Mouse (Mus musculus): ENCODE measurements around the gene Dhcr24. TPM values are rescaled to one million over a fixed set of nuclear protein-coding genes. Genes with fewer than 3 reads are reported as not detected.
A peak's percentile ranks its signal among the peaks of the same experiment; 100 is the strongest.

Dhcr24 gene
- polyA plus RNA-seq, 1 experiment: 86.4 TPM

- 85% methylated on average over 3 of the region's 3 CpGs for WGBS
- H3K4me3 ChIP-seq (replicated peaks; ENCODE audit: insufficient read depth, low read depth, low read length): no peak overlapping the region
- no peak for TF ChIP-seq POLR2A (IDR thresholded peaks at IDR 0.05; ENCODE audit: borderline replicate concordance, insufficient read depth, low read length)
- no peak for TF ChIP-seq CTCF (IDR thresholded peaks at IDR 0.05; ENCODE audit: borderline replicate concordance, insufficient read depth, low read depth, low read length)
- H3K27me3 ChIP-seq (ENCODE audit: control insufficient read depth, insufficient read depth, low read length): no peaks in the 10 kb centered on the region
- no peaks in the 10 kb centered on the region for H3K4me1 ChIP-seq (ENCODE audit: control insufficient read depth, insufficient read depth, low read length)
- H3K27ac ChIP-seq (ENCODE audit: insufficient read depth, low read length): no peak overlapping the region
- DNase-seq: no peak
Measured at GRCm38 (mm10) chr4:106548113-106548512, 12.7 kb upstream of the Dhcr24 start.

- Histone ChIP-seq H3K4me1 (ENCODE audit: control insufficient read depth, insufficient read depth, low read length) (no peaks in the 10 kb centered on the region), H3K27me3 (ENCODE audit: control insufficient read depth, insufficient read depth, low read length) (no peaks in the 10 kb centered on the region), H3K27ac (ENCODE audit: insufficient read depth, low read length) (no peak overlapping the region), H3K4me3 (replicated peaks; ENCODE audit: insufficient read depth, low read depth, low read length) (no peak overlapping the region)
- 60% methylated on average over 8 of the region's 8 CpGs for WGBS
- no peak for DNase-seq
- TF ChIP-seq CTCF (IDR thresholded peaks at IDR 0.05; ENCODE audit: borderline replicate concordance, insufficient read depth, low read depth, low read length): no peak
Measured at GRCm38 (mm10) chr4:106550516-106551166, 10.2 kb upstream of the Dhcr24 start.

GRCm38 (mm10) chr4:106557262-106557661 is 3.6 kb upstream of the Dhcr24 start:
- WGBS: 91% methylated on average over 5 of the region's 5 CpGs
- DNase-seq: no peak
- H3K4me3 ChIP-seq (replicated peaks; ENCODE audit: insufficient read depth, low read depth, low read length): no peak overlapping the region

DNA sequence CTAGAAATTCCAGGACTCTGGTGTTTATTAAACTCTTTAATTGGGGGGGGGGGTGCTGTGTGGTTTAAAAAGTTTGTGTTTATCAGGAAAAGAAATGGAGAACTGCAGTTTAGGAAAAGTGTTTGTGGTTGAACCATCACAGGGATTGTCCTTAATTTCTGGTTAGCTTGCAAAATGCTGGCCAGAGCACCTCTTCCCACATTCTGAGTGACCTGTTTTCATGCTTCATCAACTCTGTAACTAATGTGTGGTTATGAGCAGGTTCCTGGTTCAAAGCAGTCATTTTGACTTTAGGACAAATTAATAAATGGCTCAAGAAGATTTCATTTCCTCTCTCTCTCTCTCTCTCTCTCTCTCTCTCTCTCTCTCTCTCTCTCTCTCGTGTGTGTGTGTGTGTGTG is 2.9 kb upstream of the Dhcr24 start:
- Histone ChIP-seq H3K27ac (ENCODE audit: insufficient read depth, low read length) (no peak overlapping the region), H3K27me3 (ENCODE audit: control insufficient read depth, insufficient read depth, low read length) (no peaks in the 10 kb centered on the region), H3K4me3 (replicated peaks; ENCODE audit: insufficient read depth, low read depth, low read length) (no peak overlapping the region), H3K4me1 (ENCODE audit: control insufficient read depth, insufficient read depth, low read length) (peaks cover under 1% of the 10 kb centered on the region; the same call in 1 of the 2 replicates)
- no peak for TF ChIP-seq CTCF (IDR thresholded peaks at IDR 0.05; ENCODE audit: borderline replicate concordance, insufficient read depth, low read depth, low read length)
- no peak for TF ChIP-seq POLR2A (IDR thresholded peaks at IDR 0.05; ENCODE audit: borderline replicate concordance, insufficient read depth, low read length)
- DNase-seq: no peak
- WGBS: 43% methylated on average over 1 of the region's 1 CpGs

More at GRCm38 (mm10) chr4:106557262-106557661, 3.6 kb upstream of the Dhcr24 start:
- Histone ChIP-seq H3K27me3 (ENCODE audit: control insufficient read depth, insufficient read depth, low read length) (no peaks in the 10 kb centered on the region), H3K27ac (ENCODE audit: insufficient read depth, low read length) (no peak overlapping the region), H3K4me1 (ENCODE audit: control insufficient read depth, insufficient read depth, low read length) (no peaks in the 10 kb centered on the region)
- TF ChIP-seq CTCF (IDR thresholded peaks at IDR 0.05; ENCODE audit: borderline replicate concordance, insufficient read depth, low read depth, low read length) (no peak), POLR2A (IDR thresholded peaks at IDR 0.05; ENCODE audit: borderline replicate concordance, insufficient read depth, low read length) (no peak)

DNA sequence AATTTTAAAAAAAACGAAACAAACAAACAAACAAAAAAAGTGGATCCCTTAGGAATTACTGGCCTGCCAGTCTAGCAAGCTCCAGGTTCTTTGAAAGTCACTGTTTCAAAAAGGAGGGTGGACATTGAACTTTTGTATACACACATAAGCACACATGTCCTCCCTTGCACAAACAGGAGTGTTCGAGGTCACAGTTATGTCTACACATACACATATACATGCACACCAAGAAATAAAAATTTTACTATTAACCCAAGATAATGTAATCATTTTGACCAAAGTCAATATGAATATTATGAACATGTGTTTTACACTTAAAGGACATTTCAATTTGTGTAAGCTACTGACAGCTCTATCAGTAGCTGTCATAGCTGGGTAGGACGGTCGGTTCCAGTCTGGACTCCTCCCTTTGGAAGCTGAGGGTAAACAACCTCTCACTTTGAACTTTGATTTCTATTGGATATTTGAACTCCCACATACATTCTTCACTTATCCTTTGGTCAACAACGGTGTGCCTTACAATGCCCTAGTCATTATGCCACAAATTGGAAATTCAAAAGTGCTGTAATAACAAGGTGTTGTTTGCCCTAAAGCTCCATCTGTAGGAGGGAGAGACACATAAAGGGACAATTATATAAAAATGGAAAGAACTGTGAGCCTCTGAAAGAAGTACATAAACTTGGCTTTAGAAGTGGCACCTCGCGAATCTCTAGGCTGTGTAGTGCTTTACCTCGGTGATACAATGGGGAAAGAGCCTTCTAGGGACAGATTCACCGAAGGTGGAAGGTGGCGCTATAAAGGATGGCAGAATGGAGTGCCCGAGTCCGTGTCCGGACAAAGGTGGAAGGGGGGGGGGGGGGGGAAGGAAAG is 1.3 kb upstream of the Dhcr24 start:
- DNase-seq: peak in 1 of 2 experiments; percentile 50
- no peak overlapping the region for H3K27ac ChIP-seq (ENCODE audit: insufficient read depth, low read length)
- no peak overlapping the region for H3K4me3 ChIP-seq (replicated peaks; ENCODE audit: insufficient read depth, low read depth, low read length)
- H3K27me3 ChIP-seq (ENCODE audit: control insufficient read depth, insufficient read depth, low read length): no peaks in the 10 kb centered on the region
- peaks cover 6% of the 10 kb centered on the region for H3K4me1 ChIP-seq (ENCODE audit: control insufficient read depth, insufficient read depth, low read length)
- TF ChIP-seq CTCF (IDR thresholded peaks at IDR 0.05; ENCODE audit: borderline replicate concordance, insufficient read depth, low read depth, low read length): no peak
- no peak for TF ChIP-seq POLR2A (IDR thresholded peaks at IDR 0.05; ENCODE audit: borderline replicate concordance, insufficient read depth, low read length)
- WGBS: 41% methylated on average over 13 of the region's 13 CpGs

GRCm38 (mm10) chr4:106560213-106560845 is 509 bp upstream of the Dhcr24 start:
- H3K27ac ChIP-seq (ENCODE audit: insufficient read depth, low read length): no peak overlapping the region
- DNase-seq: no peak
- H3K4me1 ChIP-seq (ENCODE audit: control insufficient read depth, insufficient read depth, low read length): peaks cover 6% of the 10 kb centered on the region
- H3K4me3 ChIP-seq (replicated peaks; ENCODE audit: insufficient read depth, low read depth, low read length): peak overlapping the region; percentile 67
- no peaks in the 10 kb centered on the region for H3K27me3 ChIP-seq (ENCODE audit: control insufficient read depth, insufficient read depth, low read length)
- WGBS: 2% methylated on average over 20 of the region's 20 CpGs
- no peak for TF ChIP-seq CTCF (IDR thresholded peaks at IDR 0.05; ENCODE audit: borderline replicate concordance, insufficient read depth, low read depth, low read length)
- no peak for TF ChIP-seq POLR2A (IDR thresholded peaks at IDR 0.05; ENCODE audit: borderline replicate concordance, insufficient read depth, low read length)

DNA sequence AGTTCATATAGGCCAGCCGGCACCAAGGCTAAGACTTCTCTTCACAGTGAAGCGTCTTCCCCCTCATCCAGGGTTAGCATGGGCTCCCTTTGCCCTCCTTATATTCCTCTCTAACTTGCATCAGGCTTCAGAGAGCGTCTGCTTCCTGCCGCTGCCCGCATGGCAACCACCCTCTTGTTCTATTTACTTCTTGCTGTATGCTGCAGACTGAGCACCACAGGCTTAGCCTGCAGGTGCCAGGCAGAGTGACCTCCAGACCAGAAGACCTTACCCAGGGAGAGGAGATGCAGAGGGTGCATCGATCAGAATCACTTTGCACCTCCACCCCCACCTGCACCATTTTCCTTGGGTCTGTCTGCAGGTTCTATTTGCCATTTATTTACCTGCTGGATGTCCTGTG is 1.2 kb downstream of the Dhcr24 start:
- H3K4me3 ChIP-seq (replicated peaks; ENCODE audit: insufficient read depth, low read depth, low read length): peak overlapping the region; percentile 90
- TF ChIP-seq CTCF (IDR thresholded peaks at IDR 0.05; ENCODE audit: borderline replicate concordance, insufficient read depth, low read depth, low read length) (no peak), POLR2A (IDR thresholded peaks at IDR 0.05; ENCODE audit: borderline replicate concordance, insufficient read depth, low read length) (no peak)
- WGBS: 14% methylated on average over 6 of the region's 6 CpGs
- H3K4me1 ChIP-seq (ENCODE audit: control insufficient read depth, insufficient read depth, low read length): peaks cover 6% of the 10 kb centered on the region
- H3K27ac ChIP-seq (ENCODE audit: insufficient read depth, low read length): no peak overlapping the region
- H3K27me3 ChIP-seq (ENCODE audit: control insufficient read depth, insufficient read depth, low read length): no peaks in the 10 kb centered on the region
- no peak for DNase-seq
